Mouse (Mus musculus): ENCODE data around the gene Ranbp17. TPM values are rescaled to one million over a fixed set of nuclear protein-coding genes. Genes with fewer than 3 reads are reported as not detected.

Ranbp17 gene
- polyA plus RNA-seq, 1 experiment from 2014 or later: 10.6 TPM

- peaks cover 28% of the 10 kb centered on the region for H3K27me3 ChIP-seq (ENCODE audit: control insufficient read depth, insufficient read depth, low read length)
- peak overlapping the region; percentile 43 for H3K4me2 ChIP-seq (replicated peaks)
- no peak overlapping the region for H3K9ac ChIP-seq
- no peak for ATAC-seq (ENCODE audit: low FRiP score)
- no peaks in the 10 kb centered on the region for H3K9me3 ChIP-seq (ENCODE audit: control insufficient read depth, low read length)
- H3K4me3 ChIP-seq (replicated peaks; ENCODE audit: low read length): no peak overlapping the region
- WGBS: 4% methylated on average over 18 of the region's 18 CpGs
- H3K36me3 ChIP-seq (replicated peaks; ENCODE audit: control insufficient read depth, insufficient read depth): no peaks in the 10 kb centered on the region
- H3K27ac ChIP-seq: no peak overlapping the region
- DNase-seq (ENCODE audit: low spot score): no peak
- H3K4me1 ChIP-seq (replicated peaks; ENCODE audit: control insufficient read depth, insufficient read depth, low read length): peaks cover 7% of the 10 kb centered on the region
Measured at GRCm38 (mm10) chr11:33180701-33181116, 332.8 kb downstream of the Ranbp17 start.

GRCm38 (mm10) chr11:33179802-33180201, 333.7 kb downstream of the Ranbp17 start:
- no peak for ATAC-seq (ENCODE audit: low FRiP score)

GRCm38 (mm10) chr11:33176525-33177245, 336.9 kb downstream of the Ranbp17 start:
- 28% methylated on average over 20 of the region's 20 CpGs for WGBS
- no peak overlapping the region for H3K9ac ChIP-seq
- H3K4me3 ChIP-seq (replicated peaks; ENCODE audit: low read length): no peak overlapping the region
- DNase-seq (ENCODE audit: low spot score): peak; percentile 85
- H3K4me1 ChIP-seq (replicated peaks; ENCODE audit: control insufficient read depth, insufficient read depth, low read length): peaks cover 7% of the 10 kb centered on the region
- H3K27me3 ChIP-seq (ENCODE audit: control insufficient read depth, insufficient read depth, low read length): peaks cover 28% of the 10 kb centered on the region
- H3K36me3 ChIP-seq (replicated peaks; ENCODE audit: control insufficient read depth, insufficient read depth): no peaks in the 10 kb centered on the region
- ATAC-seq (ENCODE audit: low FRiP score): peak; percentile 79
- H3K4me2 ChIP-seq (replicated peaks): no peak overlapping the region
- no peaks in the 10 kb centered on the region for H3K9me3 ChIP-seq (ENCODE audit: control insufficient read depth, low read length)
- no peak overlapping the region for H3K27ac ChIP-seq

More at GRCm38 (mm10) chr11:33179802-33180201, 333.7 kb downstream of the Ranbp17 start:
- Histone ChIP-seq H3K27ac (no peak overlapping the region), H3K27me3 (ENCODE audit: control insufficient read depth, insufficient read depth, low read length) (peaks cover 28% of the 10 kb centered on the region), H3K36me3 (replicated peaks; ENCODE audit: control insufficient read depth, insufficient read depth) (no peaks in the 10 kb centered on the region), H3K4me1 (replicated peaks; ENCODE audit: control insufficient read depth, insufficient read depth, low read length) (peaks cover 7% of the 10 kb centered on the region), H3K9ac (no peak overlapping the region), H3K4me2 (replicated peaks) (no peak overlapping the region), H3K9me3 (ENCODE audit: control insufficient read depth, low read length) (no peaks in the 10 kb centered on the region), H3K4me3 (replicated peaks; ENCODE audit: low read length) (no peak overlapping the region)
- WGBS: 16% methylated on average over 1 of the region's 1 CpGs
- no peak for DNase-seq (ENCODE audit: low spot score)

- 79% methylated on average over 2 of the region's 3 CpGs for whole genome bisulfite sequencing
- ATAC-seq (ENCODE audit: low FRiP score): no peak
- no peak overlapping the region for H3K27ac ChIP-seq
- DNase-seq (ENCODE audit: low spot score): no peak
- peaks cover 20% of the 10 kb centered on the region; the same call in 1 of the 2 replicates for H3K27me3 ChIP-seq (ENCODE audit: control insufficient read depth, insufficient read depth, low read length)
- no peak overlapping the region for H3K4me2 ChIP-seq (replicated peaks)
- H3K9me3 ChIP-seq (ENCODE audit: control insufficient read depth, low read length): no peaks in the 10 kb centered on the region
- H3K36me3 ChIP-seq (replicated peaks; ENCODE audit: control insufficient read depth, insufficient read depth): no peaks in the 10 kb centered on the region
- H3K9ac ChIP-seq: no peak overlapping the region
- H3K4me1 ChIP-seq (replicated peaks; ENCODE audit: control insufficient read depth, insufficient read depth, low read length): peaks cover 2% of the 10 kb centered on the region
- H3K4me3 ChIP-seq (replicated peaks; ENCODE audit: low read length): no peak overlapping the region
Measured at GRCm38 (mm10) chr11:33175768-33176167, 337.8 kb downstream of the Ranbp17 start.

GRCm38 (mm10) chr11:33170489-33170888, 343.1 kb downstream of the Ranbp17 start:
- Histone ChIP-seq H3K9ac (no peak overlapping the region), H3K36me3 (replicated peaks; ENCODE audit: control insufficient read depth, insufficient read depth) (no peaks in the 10 kb centered on the region), H3K9me3 (ENCODE audit: control insufficient read depth, low read length) (no peaks in the 10 kb centered on the region), H3K27me3 (ENCODE audit: control insufficient read depth, insufficient read depth, low read length) (no peaks in the 10 kb centered on the region), H3K4me3 (replicated peaks; ENCODE audit: low read length) (no peak overlapping the region), H3K4me2 (replicated peaks) (no peak overlapping the region), H3K4me1 (replicated peaks; ENCODE audit: control insufficient read depth, insufficient read depth, low read length) (no peaks in the 10 kb centered on the region), H3K27ac (no peak overlapping the region)
- peak; percentile 47 for DNase-seq (ENCODE audit: low spot score)
- ATAC-seq (ENCODE audit: low FRiP score): no peak
- WGBS: 14% methylated on average over 9 of the region's 9 CpGs

GRCm38 (mm10) chr11:33162998-33163506, 350.5 kb downstream of the Ranbp17 start, which contains the start of gene Npm1:
Gene Npm1, minus strand, starts transcription at chr11:33163206.
- no peaks in the 10 kb centered on the region for H3K27me3 ChIP-seq (ENCODE audit: control insufficient read depth, insufficient read depth, low read length)
- 3% methylated on average over 48 of the region's 49 CpGs for WGBS
- H3K4me3 ChIP-seq (replicated peaks; ENCODE audit: low read length): peak within 1 kb of the TSS; percentile 94
- H3K36me3 ChIP-seq (replicated peaks; ENCODE audit: control insufficient read depth, insufficient read depth): peaks cover 34% of the 10 kb centered on the region
- DNase-seq (ENCODE audit: low spot score) (peak; percentile 100), ATAC-seq (ENCODE audit: low FRiP score) (peak; percentile 96)
- peak within 1 kb of the TSS; percentile 99 for H3K27ac ChIP-seq
- peak within 1 kb of the TSS; percentile 93 for H3K4me2 ChIP-seq (replicated peaks)
- H3K4me1 ChIP-seq (replicated peaks; ENCODE audit: control insufficient read depth, insufficient read depth, low read length): peaks cover 17% of the 10 kb centered on the region
- H3K9ac ChIP-seq: peak within 1 kb of the TSS; percentile 95
- H3K9me3 ChIP-seq (ENCODE audit: control insufficient read depth, low read length): no peaks in the 10 kb centered on the region

- Histone ChIP-seq H3K4me2 (replicated peaks) (peak overlapping the region; percentile 93), H3K9ac (peak overlapping the region; percentile 95), H3K36me3 (replicated peaks; ENCODE audit: control insufficient read depth, insufficient read depth) (peaks cover 41% of the 10 kb centered on the region), H3K27me3 (ENCODE audit: control insufficient read depth, insufficient read depth, low read length) (no peaks in the 10 kb centered on the region), H3K4me3 (replicated peaks; ENCODE audit: low read length) (peak overlapping the region; percentile 94), H3K9me3 (ENCODE audit: control insufficient read depth, low read length) (no peaks in the 10 kb centered on the region), H3K4me1 (replicated peaks; ENCODE audit: control insufficient read depth, insufficient read depth, low read length) (peaks cover 17% of the 10 kb centered on the region), H3K27ac (peak overlapping the region; percentile 99)
- WGBS: 3% methylated on average over 50 of the region's 53 CpGs
- ATAC-seq (ENCODE audit: low FRiP score) (peak; percentile 65), DNase-seq (ENCODE audit: low spot score) (peak; percentile 74)
Measured at GRCm38 (mm10) chr11:33162211-33162997, 351.1 kb downstream of the Ranbp17 start.
